Mouse (Mus musculus): ENCODE data around the gene Il17f. TPM values are rescaled to one million over a fixed set of nuclear protein-coding genes. Genes with fewer than 3 reads are reported as not detected.

Il17f gene
- polyA plus RNA-seq, 1 experiment from 2014 or later: not detected

- H3K4me3 ChIP-seq (ENCODE audit: low read depth, low read length): no peak overlapping the region
- no peaks in the 10 kb centered on the region for H3K36me3 ChIP-seq (ENCODE audit: control insufficient read depth, insufficient read depth)
- ATAC-seq: no peak
- H3K4me2 ChIP-seq (replicated peaks; ENCODE audit: low read depth): no peak overlapping the region
- no peak overlapping the region for H3K27ac ChIP-seq (ENCODE audit: low read depth, low read length)
- TF ChIP-seq CTCF (IDR thresholded peaks at IDR 0.05; ENCODE audit: low read depth): no peak
- no peak overlapping the region for H3K9ac ChIP-seq (ENCODE audit: low read depth, low read length)
- H3K27me3 ChIP-seq (replicated peaks; ENCODE audit: control insufficient read depth, insufficient read depth, low read length): no peaks in the 10 kb centered on the region
- WGBS: 92% methylated on average over 2 of the region's 2 CpGs
- no peaks in the 10 kb centered on the region for H3K9me3 ChIP-seq (ENCODE audit: control insufficient read depth)
- H3K4me1 ChIP-seq (replicated peaks; ENCODE audit: control insufficient read depth, insufficient read depth, low read length): no peaks in the 10 kb centered on the region
These were observed 37.6 kb upstream of the Il17f start for GRCm38 (mm10) chr1:20828061-20828460.

GRCm38 (mm10) chr1:20825036-20825435, 34.6 kb upstream of the Il17f start:
- H3K4me2 ChIP-seq (replicated peaks; ENCODE audit: low read depth): no peak overlapping the region
- H3K9me3 ChIP-seq (ENCODE audit: control insufficient read depth): no peaks in the 10 kb centered on the region
- H3K4me3 ChIP-seq (ENCODE audit: low read depth, low read length): no peak overlapping the region
- TF ChIP-seq CTCF (IDR thresholded peaks at IDR 0.05; ENCODE audit: low read depth): no peak
- no peaks in the 10 kb centered on the region for H3K27me3 ChIP-seq (replicated peaks; ENCODE audit: control insufficient read depth, insufficient read depth, low read length)
- ATAC-seq: no peak
- no peaks in the 10 kb centered on the region for H3K4me1 ChIP-seq (replicated peaks; ENCODE audit: control insufficient read depth, insufficient read depth, low read length)
- H3K27ac ChIP-seq (ENCODE audit: low read depth, low read length): no peak overlapping the region
- H3K9ac ChIP-seq (ENCODE audit: low read depth, low read length): no peak overlapping the region
- no peaks in the 10 kb centered on the region for H3K36me3 ChIP-seq (ENCODE audit: control insufficient read depth, insufficient read depth)

- H3K4me2 ChIP-seq (replicated peaks; ENCODE audit: low read depth): no peak overlapping the region
- H3K9ac ChIP-seq (ENCODE audit: low read depth, low read length): no peak overlapping the region
- H3K27ac ChIP-seq (ENCODE audit: low read depth, low read length): no peak overlapping the region
- H3K27me3 ChIP-seq (replicated peaks; ENCODE audit: control insufficient read depth, insufficient read depth, low read length): no peaks in the 10 kb centered on the region
- no peak for ATAC-seq
- no peaks in the 10 kb centered on the region for H3K4me1 ChIP-seq (replicated peaks; ENCODE audit: control insufficient read depth, insufficient read depth, low read length)
- H3K4me3 ChIP-seq (ENCODE audit: low read depth, low read length): no peak overlapping the region
- 80% methylated on average over 2 of the region's 2 CpGs for WGBS
- H3K9me3 ChIP-seq (ENCODE audit: control insufficient read depth): no peaks in the 10 kb centered on the region
- no peak for TF ChIP-seq CTCF (IDR thresholded peaks at IDR 0.05; ENCODE audit: low read depth)
- H3K36me3 ChIP-seq (ENCODE audit: control insufficient read depth, insufficient read depth): no peaks in the 10 kb centered on the region
These were observed 33.5 kb upstream of the Il17f start for GRCm38 (mm10) chr1:20823906-20824305.

- Histone ChIP-seq H3K9me3 (ENCODE audit: control insufficient read depth) (no peaks in the 10 kb centered on the region), H3K4me3 (ENCODE audit: low read depth, low read length) (no peak overlapping the region), H3K4me1 (replicated peaks; ENCODE audit: control insufficient read depth, insufficient read depth, low read length) (no peaks in the 10 kb centered on the region), H3K36me3 (ENCODE audit: control insufficient read depth, insufficient read depth) (no peaks in the 10 kb centered on the region), H3K4me2 (replicated peaks; ENCODE audit: low read depth) (no peak overlapping the region), H3K9ac (ENCODE audit: low read depth, low read length) (no peak overlapping the region), H3K27me3 (replicated peaks; ENCODE audit: control insufficient read depth, insufficient read depth, low read length) (no peaks in the 10 kb centered on the region), H3K27ac (ENCODE audit: low read depth, low read length) (no peak overlapping the region)
- no peak for TF ChIP-seq CTCF (IDR thresholded peaks at IDR 0.05; ENCODE audit: low read depth)
- 63% methylated on average over 4 of the region's 4 CpGs for WGBS
- ATAC-seq: no peak
These were observed 33.1 kb upstream of the Il17f start for GRCm38 (mm10) chr1:20823471-20823870.

- H3K36me3 ChIP-seq (ENCODE audit: control insufficient read depth, insufficient read depth): peaks cover 12% of the 10 kb centered on the region
- no peak overlapping the region for H3K9ac ChIP-seq (ENCODE audit: low read depth, low read length)
- H3K4me1 ChIP-seq (replicated peaks; ENCODE audit: control insufficient read depth, insufficient read depth, low read length): no peaks in the 10 kb centered on the region
- no peaks in the 10 kb centered on the region for H3K9me3 ChIP-seq (ENCODE audit: control insufficient read depth)
- no peak for ATAC-seq
- H3K27ac ChIP-seq (ENCODE audit: low read depth, low read length): no peak overlapping the region
- no peak for TF ChIP-seq CTCF (IDR thresholded peaks at IDR 0.05; ENCODE audit: low read depth)
- 82% methylated on average over 4 of the region's 4 CpGs for WGBS
- H3K4me2 ChIP-seq (replicated peaks; ENCODE audit: low read depth): no peak overlapping the region
- H3K27me3 ChIP-seq (replicated peaks; ENCODE audit: control insufficient read depth, insufficient read depth, low read length): no peaks in the 10 kb centered on the region
- no peak overlapping the region for H3K4me3 ChIP-seq (ENCODE audit: low read depth, low read length)
These were observed 30.5 kb upstream of the Il17f start for GRCm38 (mm10) chr1:20820959-20821358.

GRCm38 (mm10) chr1:20819771-20820605, 29.6 kb upstream of the Il17f start, which contains the start of gene Mcm3:
Gene Mcm3, minus strand, starts transcription at chr1:20820312.
- no peaks in the 10 kb centered on the region for H3K27me3 ChIP-seq (replicated peaks; ENCODE audit: control insufficient read depth, insufficient read depth, low read length)
- peak within 1 kb of the TSS; percentile 58 for H3K9ac ChIP-seq (ENCODE audit: low read depth, low read length)
- H3K27ac ChIP-seq (ENCODE audit: low read depth, low read length): no peak within 1 kb of the TSS; the same call in 1 of the 2 replicates
- no peaks in the 10 kb centered on the region for H3K4me1 ChIP-seq (replicated peaks; ENCODE audit: control insufficient read depth, insufficient read depth, low read length)
- H3K4me2 ChIP-seq (replicated peaks; ENCODE audit: low read depth): peak within 1 kb of the TSS; percentile 97
- peaks cover 12% of the 10 kb centered on the region for H3K36me3 ChIP-seq (ENCODE audit: control insufficient read depth, insufficient read depth)
- peak; percentile 100 for ATAC-seq
- no peaks in the 10 kb centered on the region for H3K9me3 ChIP-seq (ENCODE audit: control insufficient read depth)
- peak within 1 kb of the TSS; percentile 76 for H3K4me3 ChIP-seq (ENCODE audit: low read depth, low read length)
- no peak for TF ChIP-seq CTCF (IDR thresholded peaks at IDR 0.05; ENCODE audit: low read depth)
- under 1% methylated on average over 52 of the region's 52 CpGs for WGBS

Measured in intestine, postnatal 0 days (tissue).